Mouse (Mus musculus) limb, embryonic 12.5 days (tissue): ENCODE data around the gene Hist1h3e. TPM values are rescaled to one million over a fixed set of nuclear protein-coding genes. Genes with fewer than 3 reads are reported as not detected.
"Not testable (repeated sequence)": the region's sequence is repeated elsewhere in the genome, so short reads cannot be mapped to it uniquely, and the experiment has no call there.

ENCODE experiments used
- ATAC-seq: fragments of 200-750 bp; cut with Nextera tagmentation; 2 replicates; pipeline ENCODE4 v1.8.0; 2017; ENCODE audit warnings: low read depth, moderate TSS enrichment; ENCODE audit not compliant: insufficient number of reproducible peaks, insufficient read depth, low FRiP score, low TSS enrichment
- H3K27ac ChIP-seq: fragments of 300-500 bp; sonication (generic); 2 replicates; pipeline ENCODE4 v1.5.1; 2016; ENCODE audit warnings: mild to moderate bottlenecking, moderate library complexity
- H3K27me3 ChIP-seq: fragments of 300-500 bp; sonication (generic); 2 replicates; pipeline ENCODE4 v1.6.1; 2016; ENCODE audit warnings: mild to moderate bottlenecking, moderate library complexity
- H3K36me3 ChIP-seq: fragments of 300-500 bp; sonication (generic); 2 replicates; pipeline ENCODE4 v1.6.1; 2016; ENCODE audit warnings: mild to moderate bottlenecking, moderate library complexity
- H3K4me1 ChIP-seq: fragments of 300-500 bp; sonication (generic); replicated peaks from 2 replicates; pipeline ENCODE4 v1.6.1; 2016
- H3K4me2 ChIP-seq: fragments of 300-500 bp; sonication (generic); 2 replicates; pipeline ENCODE4 v1.6.1; 2016; ENCODE audit warnings: mild to moderate bottlenecking, moderate library complexity
- H3K4me3 ChIP-seq: fragments of 300-500 bp; sonication (generic); replicated peaks from 2 replicates; pipeline ENCODE4 v1.5.1; 2016; ENCODE audit warnings: mild to moderate bottlenecking
- H3K9ac ChIP-seq: fragments of 300-500 bp; sonication (generic); replicated peaks from 2 replicates; pipeline ENCODE4 v1.6.1; 2016; ENCODE audit warnings: mild to moderate bottlenecking, moderate library complexity
- H3K9me3 ChIP-seq: fragments of 300-500 bp; sonication (generic); 2 replicates; pipeline ENCODE4 v1.6.1; 2016; ENCODE audit warnings: mild to moderate bottlenecking, moderate library complexity
- WGBS: fragments of 180-500 bp; shearing (Covaris S2); methylation state at CpG from one replicate; pipeline ENCODE4 v1.1.7; 2016; 5-methylcytosine and 5-hydroxymethylcytosine counted together
- polyA plus RNA-seq: library from polyadenylated mRNA; unstranded; fragments of >200 nt; fragmentation: Nextera tagmentation; extraction: Ambion mirVana; gene quantifications from 2 replicates; pipeline ENCODE4 v1.2.1, GENCODE M21; 2016

The Hist1h3e gene
- 11.1 and 12.8 TPM in 2 replicates for polyA plus RNA-seq

DNA sequence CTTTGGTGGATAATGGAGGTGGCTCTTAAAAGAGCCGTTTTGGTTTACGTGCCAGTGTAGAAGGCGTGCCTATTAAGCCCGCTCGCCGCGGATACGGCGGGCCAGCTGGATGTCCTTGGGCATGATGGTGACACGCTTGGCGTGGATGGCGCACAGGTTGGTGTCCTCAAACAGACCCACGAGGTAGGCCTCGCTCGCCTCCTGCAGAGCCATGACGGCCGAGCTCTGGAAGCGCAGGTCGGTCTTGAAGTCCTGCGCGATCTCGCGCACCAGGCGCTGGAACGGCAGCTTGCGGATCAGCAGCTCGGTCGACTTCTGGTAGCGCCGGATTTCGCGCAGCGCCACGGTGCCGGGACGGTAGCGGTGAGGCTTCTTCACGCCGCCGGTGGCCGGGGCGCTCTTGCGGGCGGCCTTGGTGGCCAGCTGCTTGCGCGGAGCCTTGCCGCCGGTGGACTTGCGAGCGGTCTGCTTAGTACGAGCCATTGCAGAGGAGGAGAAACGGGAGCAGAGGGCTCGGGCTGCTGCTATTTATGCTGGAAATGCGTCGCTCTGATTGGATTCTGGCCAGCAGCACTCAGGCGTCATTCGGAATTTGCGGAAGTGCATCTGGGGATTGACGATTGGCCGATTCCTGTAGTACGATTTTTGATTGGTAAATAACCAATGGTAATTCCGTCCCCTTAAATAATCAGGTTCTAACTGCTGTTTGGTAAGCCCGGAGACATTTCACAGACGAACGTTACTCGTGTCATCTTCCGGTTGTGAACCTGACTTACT, at the start of gene Hist1h3e:
TSS of gene Hist1h3e (minus strand) at position 487 of the 777 bp plus-strand sequence.
- Histone ChIP-seq H3K9ac (peak within 1 kb of the TSS; percentile 59), H3K4me3 (peak within 1 kb of the TSS; percentile 43), H3K4me2 (peak within 1 kb of the TSS; percentile 73), H3K27ac (peak within 1 kb of the TSS; percentile 98)
- not testable (repeated sequence) for H3K36me3 ChIP-seq, H3K9me3 ChIP-seq, H3K4me1 ChIP-seq, H3K27me3 ChIP-seq
- ATAC-seq, result peak; percentile 98
- under 1% methylated on average over 62 of the region's 67 CpGs for WGBS

DNA sequence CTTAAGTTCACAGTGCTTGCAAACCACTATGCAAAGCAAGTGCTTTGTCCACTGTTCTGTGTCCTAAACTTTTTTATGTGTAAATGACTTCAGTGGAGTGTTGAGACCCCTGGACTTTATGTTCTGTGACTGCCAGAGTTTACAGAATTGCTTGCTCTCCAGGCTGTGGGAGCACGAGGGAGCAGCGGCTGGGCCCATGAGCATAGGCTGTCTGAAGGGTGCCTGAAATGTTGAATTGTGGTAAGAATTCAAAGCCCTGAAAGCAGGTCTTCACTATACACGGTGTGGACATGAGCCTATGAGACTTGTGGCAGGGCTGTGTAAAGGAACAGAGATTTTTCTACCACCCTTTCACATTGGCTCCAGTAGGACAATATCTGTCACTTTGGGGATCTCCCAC, 49.5 kb upstream of the Hist1h3e start:
- ATAC-seq, result no peak
- Histone ChIP-seq H3K9ac (no peak overlapping the region), H3K27me3 (no peaks in the 10 kb centered on the region), H3K4me3 (no peak overlapping the region), H3K36me3 (no peaks in the 10 kb centered on the region), H3K4me1 (no peaks in the 10 kb centered on the region), H3K4me2 (no peak overlapping the region), H3K9me3 (no peaks in the 10 kb centered on the region), H3K27ac (no peak overlapping the region)
- WGBS, result 88% methylated on average over 3 of the region's 3 CpGs

DNA sequence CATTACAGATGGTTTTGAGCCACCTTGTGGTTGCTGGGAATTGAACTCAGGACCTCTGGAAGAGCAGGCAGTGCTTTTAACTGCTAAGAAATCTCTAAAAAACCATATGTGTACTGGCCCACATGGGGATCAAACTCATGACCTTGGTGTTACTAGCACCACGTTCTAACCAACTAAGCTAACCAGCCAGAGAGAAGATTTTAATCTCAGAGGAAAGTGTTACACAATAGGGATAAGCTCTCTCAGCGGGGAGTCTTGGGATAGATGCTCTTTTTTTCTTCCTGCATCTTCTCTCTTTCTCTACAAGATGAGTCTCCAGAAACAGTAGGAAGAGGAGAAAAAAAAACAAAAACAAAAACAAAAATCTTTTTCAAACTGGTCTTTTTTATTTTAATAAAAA, 48.2 kb upstream of the Hist1h3e start:
- no peaks in the 10 kb centered on the region for H3K27me3 ChIP-seq
- WGBS, result 76% methylated on average over 2 of the region's 2 CpGs
- no peaks in the 10 kb centered on the region for H3K4me1 ChIP-seq
- no peak overlapping the region for H3K4me2 ChIP-seq
- H3K36me3 ChIP-seq, result no peaks in the 10 kb centered on the region
- no peak overlapping the region for H3K9ac ChIP-seq
- H3K4me3 ChIP-seq, result no peak overlapping the region
- ATAC-seq, result no peak
- H3K9me3 ChIP-seq, result no peaks in the 10 kb centered on the region
- H3K27ac ChIP-seq, result no peak overlapping the region

- H3K4me2 ChIP-seq, result no peak overlapping the region
- no peak overlapping the region for H3K9ac ChIP-seq
- H3K36me3 ChIP-seq, result no peaks in the 10 kb centered on the region
- no peaks in the 10 kb centered on the region for H3K4me1 ChIP-seq
- ATAC-seq, result no peak
- no peaks in the 10 kb centered on the region for H3K27me3 ChIP-seq
- H3K4me3 ChIP-seq, result no peak overlapping the region
- H3K9me3 ChIP-seq, result no peaks in the 10 kb centered on the region
- no peak overlapping the region for H3K27ac ChIP-seq
Measured at GRCm38 (mm10) chr13:23609844-23610243, 47.7 kb upstream of the Hist1h3e start.

- WGBS, result 90% methylated on average over 4 of the region's 4 CpGs
- H3K9me3 ChIP-seq, result no peaks in the 10 kb centered on the region
Measured at GRCm38 (mm10) chr13:23609209-23609608, 47.0 kb upstream of the Hist1h3e start.

DNA sequence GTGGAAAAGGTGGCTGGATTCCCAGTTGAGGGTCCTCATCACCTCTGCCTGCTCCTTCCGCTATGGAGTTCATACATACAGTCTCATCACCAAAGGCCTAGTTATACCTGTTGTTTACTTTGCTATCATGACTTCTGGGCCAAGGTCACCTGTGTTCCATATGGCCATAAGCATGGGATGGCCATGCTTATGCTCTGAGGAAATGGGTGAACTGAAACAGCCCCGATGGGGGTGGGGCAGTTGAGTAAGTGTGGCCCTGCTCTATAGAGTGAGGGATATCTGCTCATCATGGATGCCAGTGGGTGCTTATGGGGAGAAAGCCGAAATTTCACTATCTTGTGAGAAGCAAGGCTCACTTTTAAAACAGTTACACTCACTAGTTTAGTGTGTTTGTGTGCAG, 42.9 kb upstream of the Hist1h3e start:
- no peak for ATAC-seq
- Histone ChIP-seq H3K27ac (no peak overlapping the region), H3K4me1 (no peaks in the 10 kb centered on the region), H3K9me3 (no peaks in the 10 kb centered on the region), H3K27me3 (no peaks in the 10 kb centered on the region), H3K9ac (no peak overlapping the region), H3K4me2 (no peak overlapping the region), H3K36me3 (no peaks in the 10 kb centered on the region), H3K4me3 (no peak overlapping the region)
- WGBS, result 88% methylated on average over 3 of the region's 3 CpGs

More at GRCm38 (mm10) chr13:23609209-23609608, 47.0 kb upstream of the Hist1h3e start:
- Histone ChIP-seq H3K4me2 (no peak overlapping the region), H3K36me3 (no peaks in the 10 kb centered on the region), H3K27ac (no peak overlapping the region), H3K4me1 (no peaks in the 10 kb centered on the region), H3K9ac (no peak overlapping the region), H3K27me3 (no peaks in the 10 kb centered on the region), H3K4me3 (no peak overlapping the region)
- no peak for ATAC-seq

DNA sequence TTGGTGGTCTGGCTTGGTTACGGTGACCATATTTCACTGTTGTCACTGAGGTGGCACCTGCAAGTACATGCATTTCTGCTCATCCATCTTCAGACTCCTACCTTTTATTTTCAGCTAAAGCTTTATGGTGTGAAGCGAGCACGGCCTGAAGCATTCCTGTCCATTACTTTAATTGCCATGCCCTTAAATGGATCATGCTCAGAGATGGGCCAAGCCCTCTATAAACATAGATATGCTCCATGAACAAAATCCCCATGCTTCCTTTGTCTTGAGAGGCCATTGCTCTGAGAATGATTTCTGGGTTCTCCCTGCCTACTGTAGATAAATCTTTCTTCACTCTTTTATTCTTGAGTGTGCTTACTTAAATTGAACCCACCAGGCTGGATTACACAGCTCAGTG, 42.3 kb upstream of the Hist1h3e start:
- H3K9me3 ChIP-seq, result no peaks in the 10 kb centered on the region
- no peaks in the 10 kb centered on the region for H3K36me3 ChIP-seq
- H3K4me2 ChIP-seq, result no peak overlapping the region
- no peaks in the 10 kb centered on the region for H3K4me1 ChIP-seq
- 88% methylated on average over 3 of the region's 3 CpGs for WGBS
- H3K9ac ChIP-seq, result no peak overlapping the region
- H3K27ac ChIP-seq, result no peak overlapping the region
- H3K27me3 ChIP-seq, result no peaks in the 10 kb centered on the region
- ATAC-seq, result no peak
- H3K4me3 ChIP-seq, result no peak overlapping the region

DNA sequence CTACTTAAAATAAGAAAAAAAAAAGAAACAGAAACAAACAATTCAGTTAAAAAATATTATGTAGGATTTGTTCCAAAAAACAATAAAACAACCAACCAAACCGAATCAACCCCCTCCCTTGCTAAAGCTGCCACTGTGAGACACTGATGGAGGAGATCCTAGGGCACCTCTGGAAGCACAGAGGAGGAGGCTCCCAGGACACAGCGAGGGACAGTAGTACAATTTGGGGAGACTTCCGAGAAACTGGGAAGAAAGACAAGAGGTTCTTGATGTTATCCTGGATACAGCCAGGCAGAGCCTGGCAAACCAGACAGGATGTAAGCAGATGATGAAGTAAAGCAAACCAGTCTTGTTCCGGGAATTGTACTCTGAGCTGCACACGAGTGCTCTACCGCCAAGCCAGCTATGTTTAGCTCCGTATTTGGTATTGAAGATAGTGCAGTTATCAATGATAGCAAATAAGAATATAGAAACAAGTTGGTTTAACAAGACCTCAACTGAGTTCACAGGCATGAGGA, 41.1 kb upstream of the Hist1h3e start:
- Histone ChIP-seq H3K9me3 (no peaks in the 10 kb centered on the region), H3K4me2 (no peak overlapping the region), H3K4me3 (no peak overlapping the region), H3K9ac (no peak overlapping the region), H3K27me3 (no peaks in the 10 kb centered on the region), H3K27ac (no peak overlapping the region), H3K36me3 (no peaks in the 10 kb centered on the region), H3K4me1 (no peaks in the 10 kb centered on the region)
- no peak for ATAC-seq
- 87% methylated on average over 7 of the region's 7 CpGs for WGBS

GRCm38 (mm10) chr13:23597957-23598356, 35.8 kb upstream of the Hist1h3e start:
- Histone ChIP-seq H3K4me1 (peaks cover 4% of the 10 kb centered on the region; the same call in 1 of the 2 replicates), H3K36me3 (no peaks in the 10 kb centered on the region), H3K9me3 (no peaks in the 10 kb centered on the region), H3K4me3 (no peak overlapping the region), H3K27me3 (no peaks in the 10 kb centered on the region), H3K27ac (no peak overlapping the region), H3K4me2 (no peak overlapping the region), H3K9ac (no peak overlapping the region)
- no peak for ATAC-seq
- WGBS, result 7% methylated on average over 9 of the region's 9 CpGs

DNA sequence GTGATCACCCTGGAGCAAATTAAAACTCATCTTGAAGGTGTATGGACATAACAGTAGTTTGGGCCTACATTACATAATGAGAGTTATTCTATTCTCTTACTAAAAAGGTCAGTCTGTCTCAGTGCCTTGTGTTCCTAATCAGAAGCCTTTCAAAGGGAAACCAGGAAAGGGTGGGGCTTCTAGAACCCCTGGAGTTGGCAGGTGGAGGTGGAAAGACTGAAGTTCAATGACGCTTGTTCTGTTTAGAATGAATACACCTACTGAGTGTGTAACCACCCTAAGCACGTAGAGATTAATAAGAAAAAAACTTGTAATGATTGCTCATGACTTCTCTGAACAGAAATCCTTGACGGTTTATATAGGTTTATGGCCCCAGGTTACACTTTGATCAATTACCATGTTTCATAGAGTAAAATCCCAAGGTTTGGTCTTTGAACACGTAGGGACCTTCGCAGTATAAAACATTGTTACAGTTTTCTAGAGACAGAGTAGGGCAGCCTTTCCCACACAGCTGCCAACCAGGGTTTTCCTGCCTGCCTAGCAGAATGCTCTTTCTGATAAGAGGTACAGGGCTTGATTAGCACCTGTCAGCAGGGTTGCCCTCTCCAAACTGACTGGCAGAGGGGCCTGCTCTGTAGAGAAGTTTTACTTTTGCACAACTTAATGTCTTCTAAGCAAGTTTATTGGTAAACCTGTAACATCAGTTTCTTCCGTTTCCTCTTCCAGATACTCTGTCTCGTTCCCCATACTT, 33.6 kb upstream of the Hist1h3e start:
- H3K27me3 ChIP-seq, result no peaks in the 10 kb centered on the region
- no peaks in the 10 kb centered on the region for H3K9me3 ChIP-seq
- peaks cover 5% of the 10 kb centered on the region; the same call in 1 of the 2 replicates for H3K4me1 ChIP-seq
- WGBS, result 78% methylated on average over 7 of the region's 7 CpGs
- ATAC-seq, result no peak
- H3K4me2 ChIP-seq, result no peak overlapping the region
- H3K4me3 ChIP-seq, result no peak overlapping the region
- H3K9ac ChIP-seq, result no peak overlapping the region; the same call in 1 of the 2 replicates
- H3K27ac ChIP-seq, result no peak overlapping the region
- no peaks in the 10 kb centered on the region for H3K36me3 ChIP-seq

DNA sequence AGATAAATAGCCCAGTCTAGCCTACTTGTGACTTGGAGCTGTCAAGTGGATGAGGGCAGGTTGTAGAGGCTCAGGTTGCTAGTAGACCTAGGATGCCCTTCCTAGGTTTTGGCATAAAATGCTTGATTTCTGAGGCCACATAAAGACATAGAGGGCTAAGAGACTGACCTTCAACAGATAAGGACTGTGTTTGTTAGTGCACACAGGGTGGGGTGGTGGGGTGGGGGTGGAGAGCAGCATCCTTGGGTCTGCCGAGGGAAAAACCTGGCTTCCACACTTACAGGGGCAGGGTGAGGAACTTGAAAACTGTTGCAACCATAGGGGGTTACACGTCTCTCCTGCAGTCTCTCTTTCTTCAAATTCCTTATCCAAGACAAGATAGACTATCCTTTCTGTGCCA, 33.0 kb upstream of the Hist1h3e start:
- H3K36me3 ChIP-seq, result no peaks in the 10 kb centered on the region
- ATAC-seq, result no peak
- peaks cover 5% of the 10 kb centered on the region; the same call in 1 of the 2 replicates for H3K4me1 ChIP-seq
- no peak overlapping the region for H3K4me3 ChIP-seq
- H3K9me3 ChIP-seq, result no peaks in the 10 kb centered on the region
- no peak overlapping the region for H3K9ac ChIP-seq
- no peak overlapping the region for H3K27ac ChIP-seq
- 63% methylated on average over 2 of the region's 2 CpGs for WGBS
- H3K4me2 ChIP-seq, result no peak overlapping the region
- H3K27me3 ChIP-seq, result no peaks in the 10 kb centered on the region
